ENCODE assay signal across 21 mouse cellular contexts in the genomic region with DNA sequence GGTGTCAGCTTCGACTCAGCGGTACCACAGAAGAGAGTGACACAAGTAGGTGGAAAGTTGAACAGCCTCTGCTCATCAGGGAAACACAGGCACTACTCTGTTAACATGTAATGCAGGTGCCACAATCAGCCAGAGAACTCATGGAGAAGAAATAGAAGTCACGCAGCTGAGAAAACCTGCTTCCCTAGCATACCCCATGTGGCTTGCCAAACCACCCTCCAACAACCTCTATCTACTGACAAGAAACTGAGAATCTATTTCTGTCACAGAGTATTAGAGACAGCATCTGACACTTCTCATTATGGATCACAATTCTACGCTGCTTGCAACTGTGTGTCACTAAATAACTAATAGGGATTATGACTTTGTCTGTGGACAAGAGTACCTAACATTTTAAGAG.
DNase-seq lines count a peak whose midpoint lies in the region; ATAC-seq and TF ChIP-seq lines count a peak whose summit lies in the region.
"Had no signal": no experiment of that assay in that cellular context is flagged by ENCODE, and none has a peak within 500 bp of the region (broad histone marks: within the 10 kb centered on the region; RNA-seq: fewer than 3 reads in every experiment).

No protein-coding gene starts in this region.

- no peak overlapping the region for H3K4me3 ChIP-seq in layer of hippocampus, adult 2 months
- no peak overlapping the region for H3K4me3 ChIP-seq in heart, postnatal 0 days (ENCODE audit: low read depth, low read length)
- H3K4me3 ChIP-seq in kidney, embryonic 14.5 days (ENCODE audit: low read length) = no peak overlapping the region
- H3K4me3 ChIP-seq: embryonic facial prominence, embryonic 13.5 days; forebrain, embryonic 12.5 days; hindbrain, embryonic 12.5 days had no signal

- no peaks in the 10 kb centered on the region for H3K4me1 ChIP-seq in heart, postnatal 0 days (ENCODE audit: control insufficient read depth, insufficient read depth)
- H3K4me1 ChIP-seq in kidney, embryonic 14.5 days (ENCODE audit: control insufficient read depth, insufficient read depth, low read length) = no peaks in the 10 kb centered on the region
- H3K4me1 ChIP-seq: embryonic facial prominence, embryonic 13.5 days; forebrain, embryonic 12.5 days; hindbrain, embryonic 12.5 days had no signal

- intact Hi-C loops in heart, postnatal 36 days (cut with DNase I) = loop anchor here (5.0 kb wide), 2 partner anchors 105 to 1220 kb away; no protein-coding TSS in a partner anchor

- no peaks in the 10 kb centered on the region for H3K9me3 ChIP-seq in heart, postnatal 0 days (replicated peaks; ENCODE audit: control insufficient read depth, low read length)
- H3K9me3 ChIP-seq in kidney, embryonic 14.5 days (ENCODE audit: control insufficient read depth, low read length) = no peaks in the 10 kb centered on the region
- H3K9me3 ChIP-seq: embryonic facial prominence, embryonic 13.5 days; forebrain, embryonic 12.5 days; hindbrain, embryonic 12.5 days had no signal

- TF ChIP-seq CTCF in layer of hippocampus, adult 2 months (conservative IDR thresholded peaks at IDR 0.05) = no peak
- no peak for TF ChIP-seq CTCF in heart, postnatal 0 days (IDR thresholded peaks at IDR 0.05; ENCODE audit: low read depth)

- H3K36me3 ChIP-seq in heart, postnatal 0 days (replicated peaks; ENCODE audit: control insufficient read depth, insufficient read depth, low read length) = 0 out of 2 replicates have a peak, but pooled peaks cover 15% of the 10 kb centered on the region
- H3K36me3 ChIP-seq in kidney, embryonic 14.5 days (ENCODE audit: control insufficient read depth, insufficient read depth, low read length) = peaks cover 8% of the 10 kb centered on the region; the same call in 1 of the 2 replicates

- H3K4me2 ChIP-seq in heart, postnatal 0 days (ENCODE audit: low read depth, low read length) = 0 out of 2 replicates have a peak overlapping the region, but pooled peaks have one; percentile 15
- no peak overlapping the region for H3K4me2 ChIP-seq in kidney, embryonic 14.5 days (replicated peaks; ENCODE audit: low read depth, low read length)
- H3K4me2 ChIP-seq: embryonic facial prominence, embryonic 13.5 days; forebrain, embryonic 12.5 days; hindbrain, embryonic 12.5 days had no signal

- H3K9ac ChIP-seq in heart, postnatal 0 days (replicated peaks; ENCODE audit: low read depth, low read length) = no peak overlapping the region
- no peak overlapping the region for H3K9ac ChIP-seq in kidney, embryonic 14.5 days (ENCODE audit: low read depth, low read length)
- H3K9ac ChIP-seq: embryonic facial prominence, embryonic 13.5 days; forebrain, embryonic 12.5 days; hindbrain, embryonic 12.5 days had no signal

- 42% methylated on average over 4 of the region's 4 CpGs for WGBS in heart, postnatal 0 days
- WGBS in kidney, embryonic 14.5 days = 95% methylated on average over 4 of the region's 4 CpGs

- TF ChIP-seq EP300 in heart, postnatal 0 days (IDR thresholded peaks at IDR 0.05; ENCODE audit: low read depth) = no peak

- DNase-seq in heart, adult 18-20 months = peak; percentile 18 to 25
- no peak for DNase-seq in heart, postnatal 36 days
- DNase-seq in layer of hippocampus, adult 2 months (ENCODE audit: low spot score in 2 of 2) = no peak
- DNase-seq in layer of hippocampus, adult 8-10 months (ENCODE audit: low spot score in 2 of 2) = no peak
- peak; percentile 50 for DNase-seq in heart, postnatal 0 days (ENCODE audit: low spot score)
- no peak for DNase-seq in cerebellum, postnatal 36 days
- no peak for DNase-seq in adrenal gland, postnatal 10 days
- DNase-seq: adrenal gland, postnatal 36 days; cerebellum, adult 11-12 months; cerebellum, postnatal 25 days; gastrocnemius, postnatal 10 days; kidney, adult 8-10 months had no signal

- no peaks in the 10 kb centered on the region for H3K27me3 ChIP-seq in heart, postnatal 0 days (ENCODE audit: control insufficient read depth, insufficient read depth, low read length)
- H3K27me3 ChIP-seq in kidney, embryonic 14.5 days (ENCODE audit: control insufficient read depth, insufficient read depth, low read length) = no peaks in the 10 kb centered on the region
- H3K27me3 ChIP-seq: embryonic facial prominence, embryonic 13.5 days; forebrain, embryonic 12.5 days; hindbrain, embryonic 12.5 days had no signal

- H3K27ac ChIP-seq in layer of hippocampus, adult 2 months = 0 out of 2 replicates have a peak overlapping the region, but pooled peaks have one; percentile 40
- peak overlapping the region; percentile 43 for H3K27ac ChIP-seq in heart, postnatal 0 days (ENCODE audit: low read depth)
- H3K27ac ChIP-seq in kidney, embryonic 14.5 days (ENCODE audit: low read depth, low read length) = no peak overlapping the region
- H3K27ac ChIP-seq: embryonic facial prominence, embryonic 13.5 days; forebrain, embryonic 12.5 days; hindbrain, embryonic 12.5 days had no signal

- peak; percentile 66 for ATAC-seq in heart, postnatal 0 days (ENCODE audit: insufficient read depth, low read depth)
- ATAC-seq in kidney, embryonic 14.5 days (ENCODE audit: low FRiP score, low TSS enrichment) = no peak
- ATAC-seq: activated CD4-positive, CD25-positive, alpha-beta regulatory T cell, adult 4 months; forebrain, embryonic 16.5 days; hindbrain, embryonic 16.5 days; inflammation-experienced regulatory T-cells, adult 6 months; intestine, postnatal 0 days had no signal

Comparison
In these comparisons a context has a peak if more than half of its experiments do, and no peak if none do; other contexts are left out.
1. DNase-seq: peak in heart, adult 18-20 months (2 of 2) and heart, postnatal 0 days (single experiment); none in heart, postnatal 36 days (0 of 2), layer of hippocampus, adult 2 months (0 of 2), layer of hippocampus, adult 8-10 months (0 of 2), cerebellum, postnatal 36 days (0 of 2) and adrenal gland, postnatal 10 days (single experiment).